Mouse (Mus musculus) CH12F3 (cell line): ENCODE data around the gene Rnf151.
"Not testable (repeated sequence)": the region's sequence is repeated elsewhere in the genome, so short reads cannot be mapped to it uniquely, and the experiment has no call there.

ENCODE experiments used
- in situ Hi-C: fragments of 300-500 bp; cut with MboI; formaldehyde crosslinking; loops from 2 replicates; pipeline ENCODE4 v1.14.3; 2020; ENCODE audit warnings: low sequenced_read_pairs

Gene Rnf151

DNA sequence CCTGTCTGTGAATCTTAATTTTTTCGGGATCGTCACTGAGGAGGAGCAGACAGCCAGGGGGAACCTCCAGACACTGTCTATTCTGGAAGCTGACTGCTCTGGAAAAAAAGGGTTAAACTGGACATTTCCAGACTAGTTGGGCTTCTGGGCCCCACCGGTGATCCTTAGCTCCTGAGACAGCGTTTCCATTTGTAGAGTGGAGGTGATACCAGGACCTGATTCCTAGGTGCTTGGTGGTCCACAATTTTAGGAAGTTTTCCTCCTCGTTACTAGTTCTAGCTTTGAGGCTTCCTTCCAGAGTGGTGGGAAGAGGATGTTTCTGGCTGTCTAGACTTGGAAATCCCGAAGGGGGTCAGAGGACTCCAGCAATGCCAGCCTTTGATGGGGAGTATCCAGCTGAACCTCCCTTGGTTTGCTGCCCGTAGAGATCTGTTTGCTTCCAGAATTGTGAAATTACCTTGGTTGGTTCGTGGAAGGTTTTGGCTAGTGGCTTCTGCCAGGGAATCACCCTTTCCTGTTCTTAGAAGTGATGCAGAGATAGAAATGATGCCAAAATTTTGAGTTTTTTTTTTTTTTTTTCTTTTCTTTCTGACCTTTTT lies 47.5 kb downstream of the Rnf151 start:
- in situ Hi-C loops: no loop called here

DNA sequence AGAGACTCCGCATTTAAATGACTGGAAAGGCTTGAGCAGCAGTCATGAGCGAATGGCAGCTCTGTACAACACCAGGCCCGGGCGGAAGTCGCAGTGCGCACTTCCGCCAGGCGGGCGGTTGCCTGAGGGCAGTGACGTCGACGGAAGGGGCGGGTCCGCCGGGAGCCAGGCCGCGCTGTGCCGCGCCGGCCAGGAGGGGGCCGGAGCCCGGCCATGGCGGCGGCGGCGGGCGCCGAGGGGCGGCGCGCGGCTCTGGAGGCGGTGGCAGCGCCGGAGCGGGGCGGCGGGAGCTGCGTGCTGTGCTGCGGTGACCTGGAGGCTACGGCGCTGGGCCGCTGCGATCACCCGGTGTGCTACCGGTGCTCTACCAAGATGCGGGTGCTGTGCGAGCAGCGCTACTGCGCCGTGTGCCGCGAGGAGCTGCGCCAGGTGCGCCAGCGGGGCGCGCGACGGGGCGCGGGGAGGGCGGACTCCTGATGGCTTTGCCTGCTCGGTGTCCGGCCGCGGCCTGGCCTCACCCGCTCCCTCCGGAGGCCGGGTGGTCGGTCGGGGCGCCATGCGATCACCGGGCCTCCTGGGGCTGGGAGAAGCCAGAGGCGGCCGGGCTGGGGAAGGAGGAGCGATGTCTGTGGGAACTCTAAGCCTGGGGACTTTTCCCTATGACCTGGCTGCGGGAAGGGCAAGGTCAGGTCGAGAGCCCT lies 48.2 kb downstream of the Rnf151 start, which contains the start of gene Zfp598:
Gene Zfp598 (plus strand): TSS at position 143 of the 701 bp plus-strand sequence.
- in situ Hi-C loops: no loop called here

DNA sequence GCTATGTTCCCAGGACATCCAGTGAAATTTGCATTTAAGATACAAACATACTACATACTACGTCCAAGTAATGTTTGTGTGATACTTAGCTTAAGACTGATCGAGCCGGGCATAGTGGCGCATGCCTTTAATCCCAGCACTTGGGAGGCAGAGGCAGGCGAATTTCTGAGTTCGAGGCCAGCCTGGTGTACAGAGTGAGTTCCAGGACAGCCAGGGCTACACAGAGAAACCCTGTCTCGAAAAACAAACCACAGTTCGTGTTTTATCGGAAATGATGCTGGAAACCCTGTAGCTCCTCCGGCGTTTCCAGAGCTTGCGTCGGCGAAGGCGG lies 48.7 kb downstream of the Rnf151 start:
- in situ Hi-C loops: not testable (repeated sequence)

DNA sequence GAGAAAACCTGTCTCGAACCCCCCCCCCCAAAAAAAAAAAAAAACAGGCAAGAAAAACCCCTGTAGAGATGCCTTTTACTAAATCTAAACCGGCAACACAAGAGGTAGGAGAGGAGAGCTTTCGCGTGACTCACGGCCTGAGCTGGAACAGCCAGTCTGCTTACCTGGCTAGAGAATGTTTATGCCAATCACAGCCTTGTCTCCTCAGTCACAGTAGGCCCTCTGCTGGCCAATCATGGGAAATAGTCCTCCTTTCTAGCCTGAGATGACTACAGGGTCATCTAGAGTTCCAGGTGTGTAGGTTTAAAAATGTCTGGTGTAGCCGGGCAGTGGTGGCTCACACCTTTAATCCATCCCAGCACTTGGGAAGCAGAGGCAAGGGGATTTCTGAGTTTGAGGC lies 50.4 kb downstream of the Rnf151 start:
- in situ Hi-C loops: no loop called here

DNA sequence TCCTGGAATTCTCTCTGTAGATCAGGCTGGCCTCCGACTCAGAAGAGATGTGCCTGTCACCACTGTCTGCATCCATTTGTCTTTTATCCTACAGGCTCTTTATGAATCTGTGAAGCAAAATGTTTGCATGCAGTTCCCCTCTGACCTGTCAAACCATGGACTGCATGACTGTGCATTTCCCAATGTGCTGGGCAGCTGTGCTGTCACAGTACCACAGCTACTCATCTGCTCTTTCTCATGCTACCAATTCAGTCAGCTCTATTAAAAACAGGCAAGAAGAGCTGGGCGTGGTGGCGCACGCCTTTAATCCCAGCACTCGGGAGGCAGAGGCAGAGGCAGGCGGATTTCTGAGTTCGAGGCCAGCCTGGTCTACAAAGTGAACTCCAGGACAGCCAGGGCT lies 50.9 kb downstream of the Rnf151 start:
- in situ Hi-C loops: not testable (repeated sequence)
